Mouse (Mus musculus) B cell, adult 2 months (primary cell): ENCODE data around the gene Ttc23.

Source experiments
- DNase-seq, 2 experiments: peaks; one replicate each; pipeline ENCODE4 v3.0.0; 2022

Ttc23 gene

GRCm38 (mm10) chr7:67647277-67647676 is at the start of gene Ttc23:
Gene Ttc23 (plus strand): TSS chr7:67647410.
- no peak for DNase-seq

- no peak for DNase-seq
Observed at GRCm38 (mm10) chr7:67598050-67598449, 49.2 kb upstream of the Ttc23 start.

- DNase-seq: no peak
Observed at GRCm38 (mm10) chr7:67605114-67605513, 42.1 kb upstream of the Ttc23 start.

GRCm38 (mm10) chr7:67606250-67606649 is 41.0 kb upstream of the Ttc23 start:
- no peak for DNase-seq

- no peak for DNase-seq
Observed at GRCm38 (mm10) chr7:67607669-67608347, 39.4 kb upstream of the Ttc23 start.

GRCm38 (mm10) chr7:67608348-67609024 is 38.7 kb upstream of the Ttc23 start:
- no peak for DNase-seq

DNA sequence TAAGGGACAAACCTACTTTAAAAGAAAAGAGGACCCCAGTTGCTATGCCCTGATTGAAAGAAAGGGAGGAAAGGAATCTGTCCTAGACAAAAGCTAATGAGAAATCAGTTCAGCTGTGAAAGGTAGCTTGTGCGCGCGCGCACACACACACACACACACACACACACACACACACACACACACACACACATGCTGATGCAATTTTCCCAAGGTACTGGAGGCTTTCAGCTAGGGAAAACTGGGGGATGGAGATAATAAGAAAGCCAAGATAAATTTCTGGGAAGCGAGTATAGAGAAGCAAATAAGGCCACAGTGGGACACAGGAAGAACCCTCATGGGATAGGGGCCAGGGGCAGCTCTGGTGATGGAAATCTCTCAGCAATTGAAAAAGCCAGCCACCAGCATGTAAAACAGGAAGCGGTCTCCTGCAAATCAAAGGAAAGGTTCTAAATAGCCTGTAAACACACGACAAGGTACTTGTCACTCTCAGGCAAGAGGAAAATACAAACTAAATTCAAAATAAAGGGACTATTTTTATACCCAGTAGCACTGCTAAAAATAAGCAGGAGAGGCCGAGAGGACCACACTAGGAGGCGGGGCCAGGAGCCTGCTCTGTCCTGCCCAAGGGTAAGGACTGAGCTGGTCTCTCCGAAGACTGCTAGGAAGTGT is 33.3 kb upstream of the Ttc23 start:
- DNase-seq: no peak

DNA sequence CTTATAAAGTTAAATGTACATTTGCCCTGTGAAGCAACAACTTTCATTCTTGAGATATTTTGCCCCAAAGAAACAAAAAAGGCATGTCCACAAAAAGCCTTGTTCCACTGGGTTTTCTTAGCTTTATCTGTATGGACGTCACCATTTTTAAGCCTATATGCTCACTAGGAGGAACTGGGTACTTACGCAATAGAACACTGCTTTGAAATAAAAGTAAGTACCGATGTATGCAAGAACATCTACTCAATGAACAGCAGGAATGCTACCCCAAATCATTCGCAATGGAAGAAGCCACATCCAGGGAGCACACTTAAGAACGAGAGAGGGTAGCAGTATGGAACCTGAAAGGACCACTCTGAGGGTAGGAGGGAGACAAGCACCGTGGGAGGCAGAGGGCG is 32.7 kb upstream of the Ttc23 start:
- DNase-seq: no peak

- no peak for DNase-seq
Observed at GRCm38 (mm10) chr7:67616890-67617289, 30.3 kb upstream of the Ttc23 start.

- no peak for DNase-seq
Observed at GRCm38 (mm10) chr7:67617646-67618045, 29.6 kb upstream of the Ttc23 start.

GRCm38 (mm10) chr7:67618316-67618715 is 28.9 kb upstream of the Ttc23 start:
- DNase-seq: no peak

DNA sequence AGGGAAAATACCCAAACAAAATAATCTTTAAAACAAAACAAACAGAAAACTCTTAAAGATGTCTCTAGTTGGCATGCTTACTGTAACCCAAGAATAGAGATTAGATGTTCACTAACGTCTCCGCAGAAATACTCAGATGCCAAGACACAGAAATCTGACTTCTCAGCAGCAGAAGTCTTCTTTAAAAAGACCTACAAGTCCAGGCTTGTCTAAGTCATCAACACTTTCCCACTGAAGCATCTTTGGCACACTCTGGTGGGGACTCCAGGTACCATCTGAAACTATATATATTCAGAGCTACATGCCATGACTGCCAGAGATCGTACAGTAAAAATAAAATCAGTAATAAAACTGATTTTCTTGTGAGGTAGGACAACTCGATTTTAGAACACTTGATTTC is 27.4 kb upstream of the Ttc23 start:
- DNase-seq: no peak

DNA sequence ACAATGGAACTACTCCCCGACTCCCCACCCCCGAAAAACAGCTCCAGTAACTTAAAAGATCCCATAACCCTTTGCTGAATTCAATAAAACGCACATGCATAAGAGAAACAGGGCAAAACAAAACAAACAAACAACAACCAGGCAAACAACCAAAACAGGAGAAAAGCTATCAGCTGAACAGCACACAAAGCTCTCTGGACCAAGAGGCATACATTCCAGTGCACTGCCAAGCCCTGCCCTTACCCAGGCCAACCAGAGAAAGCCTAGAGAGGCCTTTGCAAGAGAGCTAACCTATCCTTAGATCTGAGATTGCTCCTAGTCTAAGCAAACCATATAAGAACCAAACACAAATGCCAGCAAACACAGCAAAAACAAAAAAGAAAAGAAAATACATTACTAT is 25.1 kb upstream of the Ttc23 start:
- no peak for DNase-seq

- DNase-seq: no peak
Observed at GRCm38 (mm10) chr7:67626671-67627070, 20.5 kb upstream of the Ttc23 start.

DNA sequence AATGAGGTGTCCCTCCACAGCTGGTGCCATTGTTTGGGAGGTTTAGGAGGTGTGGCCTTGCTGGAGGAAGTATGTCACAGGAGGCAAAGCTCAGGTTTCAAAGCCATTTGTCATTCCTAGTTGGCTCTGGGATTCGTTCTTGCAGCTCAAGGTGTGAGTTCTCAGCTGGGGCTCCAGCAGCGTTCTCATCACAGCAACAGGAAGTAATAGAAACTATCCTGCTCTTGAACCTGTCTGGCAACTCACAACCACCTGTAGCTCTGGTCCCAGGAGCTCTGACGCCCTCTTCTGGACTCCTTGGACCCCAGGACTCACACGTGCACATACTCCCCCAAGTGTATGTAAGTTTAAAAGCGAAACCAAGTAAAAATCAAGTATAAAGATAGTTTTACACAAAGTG is 17.5 kb upstream of the Ttc23 start:
- no peak for DNase-seq

DNA sequence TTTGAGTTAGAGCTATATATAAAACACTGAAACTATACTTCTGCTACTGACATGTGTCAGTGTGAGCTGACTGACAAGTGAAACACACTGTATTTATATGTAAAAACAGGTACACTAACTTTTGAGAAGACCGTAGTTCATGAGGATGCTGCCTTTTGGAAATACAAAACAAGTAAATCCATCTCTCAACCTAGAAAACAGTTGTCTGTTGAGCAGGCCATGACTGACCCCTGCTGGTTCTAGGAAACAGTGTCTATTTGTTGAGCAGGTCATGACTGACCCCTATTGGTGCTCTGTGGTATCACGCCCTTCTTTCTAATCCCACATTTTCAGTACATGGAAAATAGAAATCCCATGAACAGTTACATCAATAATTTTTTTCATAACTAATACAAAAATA is 16.4 kb upstream of the Ttc23 start:
- DNase-seq: peak; percentile 74 to 80

- DNase-seq: peak; percentile 48 to 52
Observed at GRCm38 (mm10) chr7:67632380-67632779, 14.8 kb upstream of the Ttc23 start.

- DNase-seq: no peak
Observed at GRCm38 (mm10) chr7:67634210-67634609, 13.0 kb upstream of the Ttc23 start.

GRCm38 (mm10) chr7:67636161-67636560 is 11.0 kb upstream of the Ttc23 start:
- DNase-seq: no peak

GRCm38 (mm10) chr7:67639006-67639405 is 8.2 kb upstream of the Ttc23 start:
- DNase-seq: no peak

DNA sequence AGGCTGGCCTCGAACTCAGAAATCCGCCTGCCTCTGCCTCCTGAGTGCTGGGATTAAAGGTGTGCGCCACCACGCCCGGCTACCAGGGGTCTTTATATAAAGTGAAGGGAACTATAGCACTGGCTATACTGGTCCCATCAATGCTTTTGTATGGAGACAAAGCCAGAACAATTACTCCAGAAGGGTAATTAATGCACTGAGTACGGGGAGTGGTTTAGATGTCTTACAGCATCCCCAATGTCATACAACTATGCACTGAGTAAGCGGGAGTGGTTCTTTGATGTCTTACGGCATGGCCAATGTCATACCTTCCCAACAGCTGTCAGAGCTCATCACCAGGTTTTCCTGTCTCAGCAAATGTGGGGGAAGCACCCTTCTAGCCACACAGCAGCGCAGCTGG is 4.3 kb upstream of the Ttc23 start:
- DNase-seq: no peak

GRCm38 (mm10) chr7:67644291-67644690 is 2.9 kb upstream of the Ttc23 start:
- DNase-seq: peak in 1 of 2 experiments; percentile 3

GRCm38 (mm10) chr7:67644833-67645680 is 2.2 kb upstream of the Ttc23 start, which contains the start of gene Lrrc28:
Gene Lrrc28 (minus strand): TSS chr7:67645268.
- peak; percentile 98 to 99 for DNase-seq
